Mouse (Mus musculus) c-Kit-negative CD71-positive TER-119-positive erythroid progenitor cells, embryonic 14.5 days (primary cell): Measurements from ENCODE around the gene Mvb12a.

Experiments used
- DNase-seq: peaks from one replicate; pipeline ENCODE4 v3.0.0-alpha.2; 2013; ENCODE audit warnings: low read depth, low spot score

Gene Mvb12a

DNA sequence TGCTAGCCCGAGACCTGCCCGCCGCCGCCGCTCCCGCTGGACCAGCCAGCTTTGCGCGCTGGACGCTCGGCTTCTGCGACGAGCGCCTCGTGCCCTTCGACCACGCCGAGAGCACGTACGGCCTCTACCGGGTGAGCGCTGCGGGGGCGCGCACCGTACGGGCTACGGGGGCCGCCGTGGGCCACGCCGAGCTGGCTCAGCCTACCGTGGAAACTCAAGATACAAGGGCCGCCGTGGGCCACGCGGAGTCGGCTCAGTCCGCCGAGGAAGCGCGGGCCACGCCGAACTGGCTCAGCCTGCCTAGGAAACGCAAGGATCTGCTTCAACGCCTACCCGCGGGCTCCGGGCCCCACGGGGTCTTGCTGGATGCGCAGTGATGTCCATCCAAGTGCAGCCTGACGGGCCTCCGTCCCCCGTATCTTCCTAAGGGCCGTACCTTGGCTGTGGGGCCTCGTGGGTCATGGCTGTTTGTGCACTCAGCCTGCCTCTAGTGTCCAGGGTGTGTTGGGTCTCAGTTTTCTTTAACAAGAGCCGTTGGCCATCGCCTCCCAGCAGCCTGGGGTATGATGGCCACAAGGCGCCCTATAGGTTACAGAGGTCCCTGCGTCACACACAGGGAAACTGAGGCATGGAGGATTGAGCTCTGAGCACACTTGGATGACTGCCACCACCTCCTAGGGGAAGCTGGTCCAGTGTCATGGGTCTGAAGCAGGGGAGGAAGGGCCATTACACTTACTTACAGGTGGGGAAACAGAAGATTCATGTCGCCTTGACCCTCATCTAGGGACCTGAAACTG is 49.9 kb downstream of the Mvb12a start:
- DNase-seq: no peak

DNA sequence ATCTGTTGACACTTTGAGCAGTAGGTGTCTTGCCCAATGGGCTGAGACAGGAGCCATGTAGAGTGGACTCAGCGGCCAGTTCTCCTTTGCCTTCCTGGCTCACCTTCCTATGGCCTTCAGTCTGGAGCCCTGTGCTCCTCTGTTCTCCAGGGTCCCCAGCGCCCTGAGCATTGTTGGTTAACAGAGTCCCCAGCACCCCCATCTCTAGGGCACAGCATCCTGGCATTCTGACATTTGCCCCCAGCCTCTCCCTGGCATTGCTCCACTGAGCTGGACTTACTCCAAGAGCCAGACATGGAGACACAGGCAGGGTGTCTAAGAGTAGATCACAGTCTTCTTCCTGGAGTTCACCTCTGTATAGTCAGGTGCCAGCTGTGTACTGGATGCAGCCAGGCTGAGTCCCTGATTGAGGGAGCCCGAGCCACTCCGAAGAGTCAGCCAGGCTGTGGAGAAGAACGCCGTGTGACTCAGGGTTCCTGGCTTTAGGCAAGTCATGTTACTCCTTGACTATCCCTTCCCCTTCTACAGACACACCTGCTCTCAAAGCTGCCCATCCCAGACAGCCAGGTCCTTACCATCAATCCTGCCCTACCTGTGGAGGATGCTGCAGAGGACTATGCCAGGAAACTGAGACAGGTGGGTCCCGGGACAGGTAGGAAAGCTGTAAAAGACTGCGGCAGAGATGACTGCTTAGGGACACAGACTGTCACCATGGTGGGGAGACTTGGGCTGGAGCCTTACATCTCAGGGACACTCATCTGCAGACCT is 51.0 kb downstream of the Mvb12a start:
- DNase-seq: no peak

DNA sequence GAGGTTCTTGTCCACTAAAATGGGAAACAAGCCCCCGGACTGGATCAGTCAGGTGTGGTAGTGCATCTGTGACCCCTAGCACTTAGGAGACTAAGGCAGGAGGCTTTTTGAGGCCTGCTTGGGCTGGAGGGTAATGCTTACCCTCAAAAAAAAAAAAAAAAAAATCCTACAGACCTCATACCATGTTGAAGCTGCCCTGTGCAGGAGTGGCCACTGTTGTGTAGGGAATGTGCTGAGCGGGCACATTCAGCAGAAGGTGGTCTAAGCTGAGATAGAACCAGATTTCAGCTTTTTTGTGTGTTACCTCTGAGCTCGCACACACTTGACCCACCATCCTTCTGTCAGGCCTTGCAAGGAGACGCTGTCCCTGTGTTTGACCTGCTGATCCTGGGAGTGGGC is 51.6 kb downstream of the Mvb12a start:
- DNase-seq: no peak

DNA sequence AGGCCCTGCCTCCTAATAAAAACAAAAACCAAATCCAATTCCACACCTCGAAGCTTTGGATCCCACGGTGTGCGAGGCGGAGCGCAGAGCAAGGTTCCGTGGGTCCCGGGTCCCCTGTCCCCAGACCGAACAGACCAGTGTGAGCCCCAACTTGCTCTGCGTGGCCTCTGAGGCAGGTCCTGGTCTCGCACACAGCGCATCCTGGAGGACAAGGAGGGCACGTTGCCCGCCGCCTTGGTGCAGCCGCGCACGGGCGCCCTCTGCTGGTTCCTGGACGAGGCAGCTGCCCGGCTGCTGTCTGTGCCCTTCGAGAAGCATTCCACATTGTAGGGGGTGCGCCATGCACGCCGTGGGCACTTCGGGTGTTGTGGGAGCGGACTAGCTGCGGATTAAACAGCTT is 53.1 kb downstream of the Mvb12a start:
- peak; percentile 55 for DNase-seq

DNA sequence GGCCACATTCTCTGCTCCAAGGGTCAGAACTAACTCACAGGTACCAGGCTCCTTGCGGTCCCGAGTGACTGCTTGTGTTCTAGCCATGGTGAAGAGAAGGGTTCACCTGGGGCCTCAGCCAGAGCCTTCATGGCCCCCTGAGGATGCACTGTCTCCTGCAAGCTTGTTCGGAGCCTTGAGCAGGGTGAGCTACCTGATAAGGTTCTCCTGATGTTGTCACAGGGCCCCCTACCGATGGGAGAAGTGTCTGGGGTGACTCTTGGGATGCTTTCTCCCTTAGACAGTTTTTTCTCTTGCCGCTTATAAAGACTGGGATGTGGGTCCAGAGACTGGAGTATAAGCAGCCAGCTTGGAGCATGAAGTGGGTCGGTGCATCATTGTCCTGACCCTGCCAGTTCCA is 53.7 kb downstream of the Mvb12a start:
- DNase-seq: no peak

DNA sequence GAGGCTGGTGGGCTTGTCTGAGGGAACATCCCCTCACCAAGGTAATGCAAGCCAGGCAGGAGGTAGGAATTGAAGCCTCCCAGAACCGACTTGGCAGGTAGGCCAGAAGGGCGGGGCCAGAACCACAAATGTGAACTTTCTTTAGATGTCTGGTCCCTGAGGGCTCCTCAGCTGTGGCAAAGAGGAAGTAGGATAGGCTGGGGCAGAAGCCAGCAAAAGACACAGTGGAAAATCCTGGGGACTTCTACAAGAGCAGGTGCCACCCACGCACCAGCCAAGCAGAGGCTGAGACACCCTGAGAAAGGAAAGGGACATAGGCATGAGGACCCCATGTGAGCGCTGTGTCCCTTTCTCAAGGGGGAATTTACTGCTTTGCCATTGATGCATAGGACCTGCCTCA is 54.1 kb downstream of the Mvb12a start:
- DNase-seq: no peak

DNA sequence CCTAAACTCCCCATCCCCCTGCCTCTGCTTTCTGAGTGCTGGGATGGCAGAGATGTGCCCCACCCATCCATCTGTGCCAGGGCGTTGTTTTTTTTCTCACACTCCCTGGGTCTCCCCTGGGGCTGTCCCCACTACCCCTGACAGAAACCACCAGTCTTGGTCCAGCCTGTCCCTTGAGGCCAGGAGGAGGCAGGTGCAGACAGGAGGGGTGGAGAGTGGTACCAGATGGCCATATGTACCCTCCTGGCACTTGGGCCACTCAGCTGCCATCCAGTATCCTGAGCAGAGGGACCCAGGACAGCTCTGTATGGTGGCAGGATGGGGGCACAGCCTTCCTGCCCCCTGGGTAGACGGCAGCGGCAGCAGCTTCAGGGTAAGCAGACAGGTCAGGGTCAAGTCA is 54.7 kb downstream of the Mvb12a start, which contains the start of gene Fam129c:
Gene Fam129c, plus strand, starts transcription at position 198 of the 400 bp plus-strand sequence.
- no peak for DNase-seq
